Mouse (Mus musculus) C2C12 (cell line): ENCODE measurements around the gene Lif.

Source experiments
- CEBPB ChIP-seq: IDR thresholded peaks from one replicate; pipeline ENCODE4 v1.6.1; 2011; ENCODE audit warnings: low read depth, mild to moderate bottlenecking, control low read depth, moderate library complexity
- CTCF ChIP-seq: IDR thresholded peaks from one replicate; pipeline ENCODE4 v1.5.1; 2011; ENCODE audit not compliant: control insufficient read depth, insufficient read depth, insufficient read length
- MAX ChIP-seq: IDR thresholded peaks from one replicate; pipeline ENCODE4 v1.6.1; 2011; ENCODE audit warnings: mild to moderate bottlenecking, control low read depth
- MYOD1 ChIP-seq: IDR thresholded peaks from one replicate; pipeline ENCODE4 v1.6.1; 2011; ENCODE audit warnings: low read depth; ENCODE audit not compliant: control insufficient read depth, insufficient read length
- MYOG ChIP-seq: IDR thresholded peaks from one replicate; pipeline ENCODE4 v1.6.1; 2011; ENCODE audit not compliant: control insufficient read depth, insufficient read length; ENCODE audit errors: extremely low read depth
- USF1 ChIP-seq: IDR thresholded peaks from one replicate; pipeline ENCODE4 v1.6.1; 2011; ENCODE audit warnings: low read depth, mild to moderate bottlenecking, control low read depth, moderate library complexity

- TF ChIP-seq CTCF: no peak
- TF ChIP-seq MYOG: no peak
- no peak for TF ChIP-seq MYOD1
- TF ChIP-seq USF1: no peak
- TF ChIP-seq MAX: no peak
- no peak for TF ChIP-seq CEBPB
Observed at GRCm38 (mm10) chr11:4214572-4214971, 42.8 kb upstream of the Lif start.
